Mouse (Mus musculus) regulatory T cell (primary cell): Measurements from ENCODE around the gene E430018J23Rik.
"Not testable (repeated sequence)": the region's sequence is repeated elsewhere in the genome, so short reads cannot be mapped to it uniquely, and the experiment has no call there.

ENCODE experiments used
- in situ Hi-C: fragments of 300-600 bp; cut with MboI, MseI; formaldehyde crosslinking; loops from one replicate; pipeline ENCODE4 v1.15.1; 2025; ENCODE audit warnings: high pct_unique_total_duplicates

E430018J23Rik gene

DNA sequence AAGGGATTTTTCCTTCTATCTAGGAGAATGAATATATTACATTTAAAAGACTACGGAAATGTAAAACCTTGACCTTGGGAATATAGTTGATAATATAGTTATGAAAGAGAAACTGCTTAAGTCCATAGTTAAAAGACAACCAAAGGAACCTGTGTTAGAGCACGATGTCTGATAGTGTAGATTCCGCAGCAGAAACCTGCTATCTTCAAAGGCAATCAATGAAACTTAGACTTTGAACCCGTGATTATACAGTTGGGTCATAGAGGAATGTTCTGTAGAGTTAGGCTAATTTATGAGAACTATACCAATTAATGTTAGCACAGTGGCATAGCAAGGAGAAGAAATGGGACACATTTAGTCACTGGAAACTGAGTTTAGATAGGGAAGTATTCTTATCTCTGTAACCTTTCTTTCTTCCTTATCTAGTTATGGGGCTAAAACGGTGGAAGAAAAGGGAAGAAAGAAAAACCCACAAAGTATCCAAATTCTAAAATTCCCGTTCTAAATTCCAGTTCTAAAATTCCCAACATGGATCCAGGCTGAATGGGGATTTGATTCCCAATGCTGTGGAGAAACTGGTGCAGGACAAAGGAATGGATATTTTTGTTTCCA, 15.0 kb downstream of the E430018J23Rik start:
- in situ Hi-C loops = no loop called here

DNA sequence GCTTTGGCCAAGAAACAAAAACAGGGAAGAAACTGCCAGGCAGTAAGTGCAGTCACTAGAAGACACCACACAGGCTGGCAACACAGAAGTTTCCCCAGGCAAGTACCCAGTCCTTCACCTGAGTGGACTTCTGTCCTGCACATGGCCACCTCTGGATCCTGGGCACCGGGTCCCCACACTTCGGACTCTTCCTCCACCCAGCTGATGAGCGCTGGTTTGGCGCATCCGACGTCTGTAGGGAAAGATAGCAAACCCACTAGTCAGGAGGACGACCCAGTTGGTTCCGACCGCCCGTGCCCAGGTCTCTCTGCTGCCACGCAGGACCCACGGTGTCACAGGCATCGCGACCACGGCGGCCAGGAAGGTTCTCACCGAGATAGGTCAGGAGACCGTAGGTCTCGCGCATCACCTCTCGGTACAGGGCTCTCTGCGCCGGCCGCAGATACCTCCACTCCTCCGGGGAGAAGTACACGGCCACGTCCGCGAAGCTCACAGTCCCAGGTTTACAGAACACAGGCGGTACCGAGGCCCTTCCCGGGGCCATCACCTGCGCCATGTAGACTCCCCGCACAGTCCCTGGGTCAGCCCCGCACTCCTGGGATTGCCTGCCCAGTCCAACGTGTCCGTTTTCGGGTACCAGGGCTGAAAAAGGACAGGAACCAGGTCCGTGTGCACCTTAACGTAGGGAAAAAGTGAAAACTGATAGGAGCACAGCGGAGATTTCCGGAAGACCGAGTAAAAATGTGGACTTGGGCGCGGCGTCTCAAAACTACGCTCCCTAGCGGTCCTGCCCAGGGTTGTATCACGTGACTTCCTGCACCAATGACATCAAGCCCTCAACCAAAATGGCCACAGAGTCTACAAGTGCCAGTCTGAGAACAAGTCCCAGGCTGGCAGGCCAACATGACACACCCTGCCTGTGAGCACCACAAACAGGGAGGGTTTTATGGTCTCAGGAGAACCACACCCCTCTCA, 17.9 kb downstream of the E430018J23Rik start, which contains the start of gene Zfp747:
TSS of gene Zfp747 (minus strand) at position 780 of the 975 bp plus-strand sequence.
- in situ Hi-C loops = not testable (repeated sequence)

DNA sequence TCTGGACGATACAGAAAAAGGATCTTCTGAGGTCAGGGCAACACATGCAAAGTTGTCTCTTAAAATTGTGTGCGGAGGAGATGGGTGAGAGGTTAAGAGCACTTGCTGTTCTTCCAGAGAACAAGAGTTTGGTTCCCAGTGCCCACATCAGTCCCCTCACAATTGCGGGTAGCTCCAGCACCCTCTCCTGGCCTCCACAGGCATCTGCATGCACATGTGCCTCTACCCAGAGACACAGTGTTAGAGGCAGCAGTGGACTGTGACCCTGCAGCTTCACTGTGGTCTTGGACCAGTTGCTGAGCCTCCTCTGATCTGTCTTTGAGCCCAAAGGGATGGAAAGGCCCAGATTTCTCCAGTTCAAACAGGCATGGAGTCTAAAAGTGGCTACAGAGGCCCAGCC, 21.6 kb downstream of the E430018J23Rik start:
- in situ Hi-C loops = not testable (repeated sequence)

DNA sequence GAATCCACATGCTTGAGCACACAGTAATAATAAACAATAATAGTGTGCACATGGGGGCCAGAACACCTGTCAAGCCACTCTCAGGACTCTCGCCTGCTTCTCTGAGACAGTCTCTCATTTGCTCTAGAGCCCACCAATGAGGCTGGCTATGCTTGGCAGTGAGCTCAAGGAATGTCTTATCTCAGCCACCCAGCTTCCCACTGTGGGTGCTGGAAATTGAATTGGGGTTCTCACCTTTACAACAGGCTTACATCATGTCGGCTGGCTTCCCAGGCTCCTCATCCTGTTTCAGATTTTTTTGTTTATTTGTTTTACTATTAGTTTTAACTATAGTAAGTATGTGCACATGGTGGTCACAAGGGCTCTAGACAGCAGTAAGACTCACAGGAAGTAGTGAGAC, 22.2 kb downstream of the E430018J23Rik start:
- in situ Hi-C loops = no loop called here

DNA sequence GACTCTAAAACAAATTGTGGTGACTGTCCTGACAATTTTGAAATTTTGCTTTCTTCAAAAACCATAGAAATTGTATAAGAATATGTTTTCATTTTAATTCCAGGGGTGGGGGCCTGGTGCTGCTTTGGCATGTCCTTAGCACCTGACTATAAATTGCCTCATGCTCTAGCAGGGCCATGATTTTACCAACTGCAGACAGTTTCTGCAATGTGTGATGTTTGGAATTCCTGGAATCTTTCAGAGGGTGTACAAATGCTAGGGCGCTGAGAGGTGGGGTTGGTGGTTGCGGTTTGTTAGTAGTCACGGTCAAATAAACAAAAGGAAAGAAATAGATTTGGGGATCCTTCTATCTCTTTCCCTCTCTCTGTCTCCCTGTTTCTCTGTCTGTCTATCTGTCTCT, 27.2 kb downstream of the E430018J23Rik start:
- in situ Hi-C loops = no loop called here

DNA sequence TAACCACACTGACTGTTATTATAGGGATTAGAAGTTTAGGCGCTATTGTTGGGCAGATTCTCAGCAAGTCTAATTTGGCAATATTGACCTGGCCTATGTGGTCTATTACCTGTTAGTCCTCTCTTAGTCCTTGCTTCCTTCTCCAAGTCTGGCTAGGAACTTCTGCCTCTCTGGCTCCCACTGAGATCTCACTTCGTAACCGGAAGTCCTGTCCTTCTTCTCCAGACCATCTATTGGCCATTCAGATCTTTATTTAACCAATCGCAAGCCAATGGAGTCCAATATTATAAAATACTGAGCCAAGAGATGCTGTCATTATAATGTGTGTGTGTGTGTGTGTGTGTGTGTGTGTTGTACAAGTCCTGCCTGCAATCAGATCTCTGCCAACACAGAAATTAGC, 29.3 kb downstream of the E430018J23Rik start:
- in situ Hi-C loops = loop anchor here (5.0 kb wide), 2 partner anchors 53 to 133 kb away; no protein-coding TSS in a partner anchor

DNA sequence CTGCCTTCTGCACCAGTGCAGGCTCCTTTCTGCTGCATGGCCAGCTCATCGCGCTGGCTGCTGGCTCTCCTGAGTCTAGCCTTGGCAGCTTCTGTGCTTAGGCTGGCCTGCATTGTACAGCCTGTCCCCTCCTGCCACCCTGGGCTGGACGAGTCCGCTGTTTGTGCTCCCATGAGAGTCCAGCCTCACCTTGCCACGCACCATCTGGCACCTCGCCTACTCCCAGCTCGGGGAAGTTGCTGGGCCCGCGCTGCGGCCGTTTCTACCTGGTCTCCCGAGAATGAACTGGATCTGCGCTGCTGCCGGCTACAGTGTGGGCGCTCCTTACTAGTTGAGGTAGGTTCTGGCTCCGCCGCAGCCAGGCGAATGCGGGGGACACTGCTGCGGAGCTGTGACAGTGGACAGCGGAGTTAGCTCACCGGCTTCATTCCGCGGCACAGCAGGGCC, 29.9 kb downstream of the E430018J23Rik start:
- in situ Hi-C loops = loop anchor here (5.0 kb wide), 2 partner anchors 54 to 134 kb away; no protein-coding TSS in a partner anchor

DNA sequence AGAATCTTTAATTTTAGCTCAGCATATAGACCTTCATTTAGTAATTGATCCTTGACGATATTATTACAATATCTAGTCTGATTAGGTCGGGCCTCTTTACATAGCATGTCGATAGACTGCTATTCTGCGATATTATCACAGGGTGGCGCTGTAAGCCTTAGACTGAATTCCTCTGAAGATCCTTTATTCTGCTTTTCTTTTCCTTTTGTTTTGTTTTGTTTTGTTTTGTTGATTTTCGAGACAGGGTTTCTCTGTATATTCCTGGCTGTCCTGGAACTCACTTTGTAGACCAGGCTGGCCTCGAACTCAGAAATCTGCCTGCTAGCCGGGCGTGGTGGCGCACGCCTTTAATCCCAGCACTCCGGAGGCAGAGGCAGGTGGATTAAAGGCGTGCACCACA, 31.0 kb downstream of the E430018J23Rik start:
- in situ Hi-C loops = loop anchor here (5.0 kb wide), 2 partner anchors 55 to 135 kb away; no protein-coding TSS in a partner anchor

DNA sequence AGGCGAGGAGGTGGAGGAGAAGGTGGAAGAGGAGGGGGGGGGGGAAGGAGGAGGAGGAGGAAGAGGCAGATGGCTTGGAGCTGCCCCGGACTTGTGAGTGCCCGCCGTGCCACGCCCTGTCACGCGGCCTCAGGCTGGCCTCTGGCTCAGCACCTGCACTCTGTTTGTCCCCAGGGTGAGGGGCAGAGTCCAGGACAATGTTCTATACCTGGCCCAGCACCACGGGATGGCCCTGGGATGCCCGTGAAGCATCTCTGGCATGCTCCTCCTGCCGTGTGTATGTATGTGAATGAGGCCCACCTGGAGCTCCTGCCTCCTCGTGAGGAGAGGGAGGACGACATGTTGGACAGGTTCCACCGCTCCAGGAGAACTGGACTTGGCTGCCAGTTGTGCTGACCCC, 32.0 kb downstream of the E430018J23Rik start:
- in situ Hi-C loops = loop anchor here (5.0 kb wide), 2 partner anchors 56 to 136 kb away; no protein-coding TSS in a partner anchor

DNA sequence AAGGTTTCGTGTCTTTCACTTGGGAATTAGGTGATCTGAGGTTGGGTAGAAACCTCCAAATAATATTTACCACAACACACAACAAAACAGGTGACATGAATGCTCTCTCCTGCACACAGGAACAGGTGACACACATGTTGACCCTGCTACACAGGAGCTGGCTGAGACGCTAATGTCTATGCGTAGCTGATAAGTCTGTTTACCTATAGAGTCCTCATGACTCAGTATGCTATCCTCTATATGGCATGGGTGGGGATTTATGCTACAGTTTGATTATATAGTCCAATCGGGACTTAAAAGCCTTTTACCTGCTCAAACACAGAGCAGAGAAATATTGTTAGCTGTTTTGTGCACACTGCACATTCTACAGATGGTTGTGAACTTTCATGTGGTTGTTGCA, 33.2 kb downstream of the E430018J23Rik start:
- in situ Hi-C loops = loop anchor here (5.0 kb wide), 2 partner anchors 57 to 137 kb away; no protein-coding TSS in a partner anchor

DNA sequence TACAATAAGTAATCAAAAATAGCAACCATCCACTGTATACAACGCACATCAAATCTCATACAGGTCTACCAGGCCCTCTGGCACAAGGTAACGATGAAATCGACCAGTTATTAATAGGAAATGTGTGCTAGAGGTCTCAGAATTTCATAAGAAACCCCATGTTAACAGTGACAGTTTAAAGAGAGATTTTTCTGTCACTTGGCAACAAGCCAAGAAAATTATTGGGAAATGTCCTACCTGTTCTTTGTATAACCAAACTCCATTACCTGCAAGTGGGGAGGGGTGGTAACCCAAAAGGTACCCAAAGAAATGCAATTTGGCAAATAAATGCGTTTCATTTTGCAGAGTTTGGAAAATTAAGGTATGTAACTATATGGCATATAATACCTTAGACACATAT, 35.0 kb downstream of the E430018J23Rik start:
- in situ Hi-C loops = no loop called here

DNA sequence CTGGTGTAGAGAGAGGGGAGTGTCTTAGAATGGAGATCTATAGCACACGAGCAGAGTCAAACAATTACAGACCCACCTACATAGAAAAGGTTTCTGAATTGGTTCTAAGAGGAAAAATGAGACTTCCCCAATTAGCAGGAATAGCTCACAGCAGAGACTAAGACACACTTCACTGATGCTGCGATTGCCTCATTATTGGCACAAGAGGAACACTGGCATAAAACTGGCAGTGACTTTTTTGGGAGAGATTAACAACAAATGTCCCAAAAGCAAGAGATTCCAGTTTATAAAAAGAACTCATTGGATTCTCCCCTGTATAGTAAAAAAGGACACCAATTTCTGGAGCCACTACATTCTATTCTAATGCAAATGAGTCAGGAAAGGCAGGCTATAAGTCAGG, 35.6 kb downstream of the E430018J23Rik start:
- in situ Hi-C loops = no loop called here

DNA sequence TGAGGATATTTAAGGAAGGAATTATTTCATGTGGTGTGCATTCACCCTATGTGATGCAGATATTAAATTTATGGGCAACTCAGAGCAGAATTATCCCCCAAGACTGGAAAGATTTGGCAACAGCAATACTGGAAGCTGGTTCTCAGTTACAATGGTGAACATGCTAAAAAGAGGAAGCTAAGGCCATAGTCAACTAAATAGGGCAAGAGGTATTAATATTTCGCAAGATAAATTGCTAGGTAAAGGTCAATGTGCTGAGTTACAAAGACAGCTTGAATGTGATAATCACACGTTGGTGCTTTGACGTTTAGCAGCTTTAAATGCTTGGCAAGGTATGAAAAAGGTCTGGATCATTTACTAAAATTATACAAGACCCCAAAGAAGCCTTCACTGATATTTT, 37.6 kb downstream of the E430018J23Rik start:
- in situ Hi-C loops = no loop called here

DNA sequence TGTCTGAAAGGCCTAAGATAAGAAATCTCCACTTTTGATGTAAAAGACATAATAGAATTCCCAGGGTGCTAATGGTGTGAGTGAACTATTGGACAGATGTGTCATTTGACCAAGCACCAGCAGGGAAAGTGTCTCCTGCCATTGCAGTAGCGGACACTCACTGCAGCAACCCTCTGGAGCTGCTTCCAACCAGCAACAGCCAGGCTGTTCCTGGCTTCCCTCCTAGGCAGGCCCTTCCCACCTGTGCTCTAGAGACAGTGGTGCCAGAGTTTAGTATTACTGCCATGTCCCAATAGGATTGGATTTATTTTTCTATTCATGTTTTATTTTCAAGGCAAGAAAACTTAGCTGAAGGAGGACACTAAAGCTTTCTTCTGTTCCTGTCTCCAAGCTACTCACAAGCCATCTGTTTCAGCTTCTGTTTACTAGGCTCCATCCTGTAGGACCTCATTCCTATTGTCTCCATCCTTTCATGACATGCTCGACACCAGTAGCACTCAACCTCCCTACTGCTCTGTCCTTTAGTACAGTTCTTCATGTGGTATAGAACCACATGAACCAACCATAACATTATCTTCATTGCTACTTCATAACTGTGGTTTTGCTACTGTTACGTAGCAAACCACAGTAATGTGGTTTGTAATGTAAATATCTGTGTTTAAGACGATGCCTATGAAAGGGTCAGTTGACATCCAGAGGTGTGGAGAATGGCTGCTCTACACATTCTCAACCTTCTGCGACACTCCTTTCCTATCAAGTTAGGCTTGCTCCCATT, 42.0 kb downstream of the E430018J23Rik start:
- in situ Hi-C loops = no loop called here

DNA sequence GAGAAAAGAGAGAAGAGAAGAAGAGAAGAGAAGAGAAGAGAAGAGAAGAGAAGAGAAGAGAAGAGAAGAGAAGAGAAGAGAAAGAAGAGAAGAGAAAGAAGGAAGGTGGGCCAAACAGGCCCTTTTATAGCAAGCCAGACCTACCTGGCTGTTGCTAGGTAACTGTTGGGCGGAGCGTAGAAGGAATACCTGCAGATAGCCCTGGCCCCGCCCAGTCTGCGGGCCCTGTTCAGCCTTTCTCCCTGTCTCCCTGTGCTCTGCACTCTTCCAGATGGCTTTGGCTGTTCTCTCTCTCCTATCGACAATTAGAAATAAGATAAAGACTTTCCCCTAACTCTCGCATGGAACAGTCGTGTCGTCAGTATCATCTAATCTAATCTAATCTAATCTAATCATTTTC, 46.8 kb downstream of the E430018J23Rik start:
- in situ Hi-C loops = no loop called here

DNA sequence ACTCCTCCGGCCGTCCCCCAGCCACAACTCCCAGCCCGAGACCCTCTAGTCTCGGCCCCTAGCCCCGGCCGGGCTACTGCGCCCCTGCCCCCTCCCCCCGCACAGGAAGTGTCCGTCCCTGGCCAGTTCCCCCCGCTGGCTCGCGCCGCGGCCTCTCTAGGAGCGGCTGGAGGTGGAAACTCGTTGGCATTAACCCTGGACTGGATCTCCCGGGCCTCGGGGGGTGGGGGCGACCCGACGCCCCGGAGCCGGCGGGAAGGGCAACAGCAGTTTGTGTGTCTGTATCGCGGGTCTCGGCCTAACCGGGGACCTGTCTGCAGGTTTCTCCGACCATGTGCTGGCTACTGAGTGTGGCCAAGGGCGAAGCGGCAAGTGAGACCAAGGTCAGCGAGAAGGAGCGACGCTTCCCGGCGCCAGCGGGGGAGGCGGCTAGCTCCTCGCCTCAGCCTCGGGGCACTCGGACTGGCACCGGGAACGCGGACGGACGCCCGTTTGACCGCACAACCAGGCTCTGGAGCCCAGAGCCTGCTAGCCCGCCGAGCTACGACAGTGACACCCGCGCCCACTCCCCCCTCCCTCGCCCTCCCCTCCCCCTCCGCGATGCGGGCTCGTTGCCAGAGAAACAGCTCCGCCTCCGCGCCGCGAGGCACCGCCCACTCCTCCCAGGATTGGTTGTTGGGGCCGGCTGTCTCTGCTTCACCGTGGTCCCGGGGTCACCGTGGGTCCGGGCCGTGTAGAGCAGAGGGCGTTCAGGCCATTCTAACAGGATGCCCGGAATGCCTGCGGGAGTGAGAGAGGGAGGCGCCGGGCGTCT, 47.7 kb downstream of the E430018J23Rik start, which contains the start of gene Zfp768:
TSS of gene Zfp768 (minus strand) at position 78 of the 814 bp plus-strand sequence.
- in situ Hi-C loops = no loop called here

DNA sequence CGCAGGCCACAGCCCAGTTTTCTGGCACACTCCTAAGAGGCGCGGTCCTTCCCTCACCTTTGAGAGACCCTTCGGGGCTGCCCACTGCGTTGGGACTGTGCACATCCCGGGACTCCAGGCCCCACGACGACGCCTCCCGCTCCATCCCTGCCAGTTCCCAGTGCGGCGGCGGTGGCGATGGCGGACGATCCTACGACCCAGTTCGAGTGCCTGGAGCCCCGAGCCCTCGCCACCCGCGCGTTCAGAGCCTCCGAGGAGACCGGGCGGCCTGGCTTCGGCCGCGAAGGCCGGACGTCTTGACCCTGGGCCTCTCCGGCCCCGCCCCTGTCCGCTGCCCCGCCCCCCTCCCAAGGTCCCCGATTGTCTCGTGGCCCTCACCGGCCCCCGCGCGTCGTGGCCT, 48.3 kb downstream of the E430018J23Rik start:
- in situ Hi-C loops = no loop called here

DNA sequence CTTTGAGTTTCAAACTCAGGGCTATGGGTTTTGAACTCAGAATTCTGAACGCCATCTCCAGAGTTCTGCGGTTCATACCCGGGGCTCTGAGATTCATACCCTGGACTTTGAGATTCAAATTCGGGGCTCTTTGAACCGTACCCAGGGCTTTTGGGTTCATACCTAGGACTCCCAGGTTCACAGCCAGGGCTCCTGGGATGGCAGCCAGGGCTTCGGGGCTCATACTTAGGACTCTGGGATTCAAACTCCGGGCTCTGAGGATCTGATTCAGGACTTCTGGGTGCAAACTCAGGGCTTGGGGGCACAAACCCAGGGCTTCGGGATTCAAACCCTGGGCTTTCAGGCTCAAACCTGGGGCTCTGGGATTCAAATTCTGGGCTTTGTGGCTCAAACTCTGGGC, 49.1 kb downstream of the E430018J23Rik start:
- in situ Hi-C loops = no loop called here

DNA sequence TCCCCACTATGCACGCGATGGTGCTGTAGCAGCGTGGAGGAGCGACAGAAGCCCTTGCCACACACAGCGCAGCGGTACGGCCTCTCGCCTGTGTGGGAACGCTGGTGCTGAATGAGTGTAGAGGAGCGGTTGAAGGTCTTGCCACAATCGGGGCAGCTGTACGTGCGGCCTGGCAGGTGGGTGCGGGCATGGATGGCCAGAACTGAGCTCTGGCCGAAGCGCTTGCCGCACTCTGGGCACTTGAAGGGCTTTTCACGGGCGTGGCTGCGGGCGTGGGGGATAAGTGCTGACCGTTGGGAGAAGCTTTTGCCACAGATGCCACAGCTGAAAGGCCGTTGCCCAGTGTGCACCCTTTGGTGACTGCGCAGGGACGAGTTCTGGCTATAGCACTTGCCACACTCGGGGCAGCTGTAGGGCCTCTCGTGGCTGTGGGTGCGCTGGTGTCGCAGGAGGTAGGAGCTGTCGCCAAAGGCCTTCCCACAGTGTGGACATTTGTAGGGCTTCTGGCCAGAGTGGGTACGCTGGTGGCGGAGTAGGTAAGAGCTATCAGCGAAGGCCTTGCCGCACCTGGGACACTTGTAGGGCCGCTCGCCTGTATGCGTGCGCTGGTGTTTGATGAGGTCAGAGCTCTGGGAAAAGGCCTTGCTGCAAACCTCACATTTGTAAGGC, 49.9 kb downstream of the E430018J23Rik start:
- in situ Hi-C loops = no loop called here

DNA sequence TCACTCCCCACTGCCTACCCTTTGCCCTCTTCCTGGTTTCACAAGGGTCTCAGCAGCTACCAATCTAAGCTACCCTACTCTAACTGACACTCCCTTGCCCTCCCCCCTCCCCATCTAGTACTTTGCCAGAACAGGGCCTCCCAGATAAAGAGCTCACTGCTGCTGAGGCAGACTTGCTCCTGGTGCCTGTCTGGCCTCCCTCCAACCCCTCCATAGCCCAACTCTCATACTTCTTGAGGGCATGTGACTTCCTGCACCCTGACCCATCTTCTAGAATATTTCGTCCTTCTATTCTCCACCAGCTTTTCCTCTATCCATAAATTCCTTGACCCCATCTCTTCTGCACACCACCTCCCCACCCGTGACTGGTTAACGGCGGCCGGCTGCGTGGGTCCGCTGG, 50.5 kb downstream of the E430018J23Rik start:
- in situ Hi-C loops = no loop called here
